Mouse (Mus musculus) MEL (cell line): ENCODE measurements around the gene Gmfg.

Source experiments
- CHD1 ChIP-seq: IDR thresholded peaks from 2 replicates; pipeline ENCODE4 v1.6.1; 2012; ENCODE audit warnings: low read depth, mild to moderate bottlenecking, inconsistent platforms, low read length, improper control_type of control experiment
- CTCF ChIP-seq, 3 experiments: IDR thresholded peaks in 2 of 3; conservative IDR thresholded peaks in 1 of 3; 2 replicates each; pipeline ENCODE4 v1.5.1; 2011 to 2012; ENCODE audit warnings: low read length in 3 of 3, low read depth in 2 of 3, mild to moderate bottlenecking in 2 of 3, improper control_type of control experiment in 1 of 3, inconsistent platforms in 1 of 3, mixed read lengths in 1 of 3, moderate library complexity in 1 of 3; ENCODE audit not compliant: control insufficient read depth in 1 of 3, insufficient read depth in 1 of 3, poor library complexity in 1 of 3, severe bottlenecking in 1 of 3
- E2F4 ChIP-seq: IDR thresholded peaks from 2 replicates; pipeline ENCODE4 v1.6.1; 2011; ENCODE audit warnings: low read depth, low read length, improper control_type of control experiment, borderline replicate concordance
- ELF1 ChIP-seq: IDR thresholded peaks from 2 replicates; pipeline ENCODE4 v1.6.1; 2014; ENCODE audit warnings: low read depth, mild to moderate bottlenecking, inconsistent platforms, low read length, improper control_type of control experiment, moderate library complexity
- EP300 ChIP-seq, 2 experiments: IDR thresholded peaks; 2 replicates each; pipeline ENCODE4 v1.6.1; 2011; ENCODE audit warnings: improper control_type of control experiment in 2 of 2, low read length in 2 of 2, low read depth in 1 of 2, mild to moderate bottlenecking in 1 of 2
- HCFC1 ChIP-seq: IDR thresholded peaks from 2 replicates; pipeline ENCODE4 v1.6.1; 2012; ENCODE audit warnings: low read depth, mild to moderate bottlenecking, inconsistent platforms, low read length, improper control_type of control experiment, moderate library complexity
- NRF1 ChIP-seq: IDR thresholded peaks from 2 replicates; pipeline ENCODE4 v1.6.1; 2014; ENCODE audit warnings: low read depth, mild to moderate bottlenecking, inconsistent platforms, low read length, improper control_type of control experiment, moderate library complexity; ENCODE audit not compliant: poor library complexity, insufficient read depth, severe bottlenecking
- POLR2A ChIP-seq, 2 experiments: IDR thresholded peaks; 2 replicates each; pipeline ENCODE4 v1.6.1; 2011 to 2012; ENCODE audit warnings: low read length in 2 of 2, mild to moderate bottlenecking in 2 of 2, control low read depth in 1 of 2, improper control_type of control experiment in 1 of 2, low read depth in 1 of 2, moderate library complexity in 1 of 2; ENCODE audit not compliant: control insufficient read depth in 1 of 2, insufficient read depth in 1 of 2, poor library complexity in 1 of 2
- ZNF384 ChIP-seq: IDR thresholded peaks from 2 replicates; pipeline ENCODE4 v1.6.1; 2012; ENCODE audit warnings: low read depth, mild to moderate bottlenecking, inconsistent platforms, low read length, improper control_type of control experiment

- TF ChIP-seq NRF1 (no peak), EP300 (IDR thresholded peaks at IDR 0.05; ENCODE audit: low read depth in 1 of 2, low read length in 2 of 2) (no peak), CTCF (IDR thresholded peaks at IDR 0.05 in 2 of 3, conservative IDR thresholded peaks at IDR 0.05 in 1 of 3; ENCODE audit: control insufficient read depth in 1 of 3, insufficient read depth in 1 of 3, low read depth in 2 of 3, low read length in 3 of 3, poor library complexity in 1 of 3, severe bottlenecking in 1 of 3) (no peak), ELF1 (no peak), CHD1 (no peak), ZNF384 (no peak), POLR2A (IDR thresholded peaks at IDR 0.05; ENCODE audit: control insufficient read depth in 1 of 2, insufficient read depth in 1 of 2, low read depth in 1 of 2, low read length in 2 of 2, poor library complexity in 1 of 2) (no peak), HCFC1 (no peak), E2F4 (no peak)
Measured at GRCm38 (mm10) chr7:28488030-28488491, 50.8 kb downstream of the Gmfg start.
